Mouse (Mus musculus): ENCODE results near the gene Bysl.
"Not testable (repeated sequence)": the region's sequence is repeated elsewhere in the genome, so short reads cannot be mapped to it uniquely, and the experiment has no call there.

Gene Bysl

DNA sequence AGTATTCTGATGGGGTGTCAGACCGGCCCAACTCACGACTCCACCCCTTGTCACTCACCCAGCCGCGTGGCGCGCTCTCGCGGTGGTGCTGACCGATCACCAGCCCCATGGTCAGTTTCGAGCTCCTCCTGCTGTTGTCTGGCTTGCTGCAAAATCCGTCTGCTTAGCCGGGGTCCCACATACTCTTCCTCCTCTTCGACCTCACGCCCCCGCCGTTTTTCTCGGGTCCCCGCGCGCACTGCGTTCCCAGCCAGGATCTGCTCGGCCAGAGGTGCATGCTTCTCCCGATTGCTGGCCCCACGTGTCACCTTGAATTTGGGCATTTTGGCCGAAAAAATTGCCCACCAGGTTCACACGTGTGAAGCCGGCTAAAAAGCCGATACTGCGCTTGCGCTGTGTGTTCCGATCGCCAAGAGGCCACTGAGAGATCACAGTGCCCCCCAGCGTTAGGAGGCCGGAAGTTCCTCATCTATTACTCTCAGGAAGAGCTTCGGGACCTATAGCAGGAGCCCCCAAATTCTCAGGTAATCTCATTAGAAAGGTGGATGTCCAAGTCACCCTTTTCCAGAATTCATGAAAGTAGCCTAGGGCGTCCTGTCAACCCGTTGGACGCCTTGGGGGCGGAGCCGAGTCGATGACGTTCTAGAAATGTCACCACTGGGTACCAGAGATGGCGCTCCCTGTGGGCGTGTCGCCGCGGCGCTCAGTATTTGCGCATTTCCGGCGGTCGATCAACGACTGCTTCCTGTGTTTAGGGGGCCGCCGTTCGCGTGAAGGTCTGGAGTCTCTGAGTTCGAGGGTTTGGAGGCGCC is at the start of gene Bysl, which contains the start of the genes Med20 and Gm20517:
TSS of gene Bysl (minus strand) at position 644 of the 812 bp plus-strand sequence.
TSS of gene Med20 (plus strand) at position 734 of the 812 bp plus-strand sequence.
TSS of gene Gm20517 (plus strand) at position 741 of the 812 bp plus-strand sequence.
- in situ Hi-C loops (cut with MboI), result loop anchor here (5.0 kb wide), 1 partner anchor 76 kb away; the partner anchor contains the start of genes Frs3 and Tomm6

DNA sequence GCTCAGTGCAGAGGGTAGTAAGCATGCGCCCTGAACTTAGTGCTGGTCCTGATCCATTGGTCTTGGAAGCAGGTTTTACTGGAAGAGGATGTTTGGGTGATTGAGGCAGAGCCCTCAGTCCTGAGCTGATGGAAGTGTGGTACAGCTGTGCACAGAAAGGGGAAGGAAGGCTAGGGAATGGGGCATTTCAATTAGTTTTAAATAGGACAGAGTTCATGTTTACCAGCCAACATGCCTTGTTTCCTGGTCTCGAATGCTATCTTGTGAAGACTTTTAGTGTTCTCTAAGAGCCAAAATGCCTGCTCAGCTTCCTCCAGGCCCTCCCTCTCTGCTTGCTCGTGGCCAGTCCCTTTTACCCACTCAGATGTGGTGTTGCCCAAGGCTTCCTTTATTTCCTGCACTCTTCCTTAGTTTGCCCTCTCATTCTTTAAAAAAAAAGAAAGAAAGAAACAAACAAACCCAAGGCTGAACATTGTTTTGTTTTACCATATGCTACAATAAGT is 47.5 kb upstream of the Bysl start:
- in situ Hi-C loops (cut with MboI), result no loop called here

DNA sequence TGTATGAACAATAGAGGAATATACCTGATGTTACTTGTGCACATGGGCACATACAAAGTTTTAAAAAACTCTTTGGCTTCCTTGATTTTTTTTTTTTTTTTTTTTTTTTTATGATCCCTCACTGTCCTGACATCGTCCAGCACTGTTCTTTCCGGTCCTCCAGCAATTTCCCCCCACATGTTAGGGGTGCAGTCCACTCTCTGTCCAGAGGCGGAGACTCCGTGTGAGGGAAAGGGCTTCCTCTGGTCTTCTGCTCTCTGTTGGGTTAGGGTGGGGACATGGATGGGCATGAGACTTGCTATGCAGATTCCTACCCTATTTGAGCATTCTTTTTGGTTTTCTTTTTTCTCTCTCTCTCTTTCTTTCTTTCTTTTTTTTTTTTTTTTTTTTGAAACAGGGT is 46.6 kb upstream of the Bysl start:
- in situ Hi-C loops (cut with MboI), result no loop called here

DNA sequence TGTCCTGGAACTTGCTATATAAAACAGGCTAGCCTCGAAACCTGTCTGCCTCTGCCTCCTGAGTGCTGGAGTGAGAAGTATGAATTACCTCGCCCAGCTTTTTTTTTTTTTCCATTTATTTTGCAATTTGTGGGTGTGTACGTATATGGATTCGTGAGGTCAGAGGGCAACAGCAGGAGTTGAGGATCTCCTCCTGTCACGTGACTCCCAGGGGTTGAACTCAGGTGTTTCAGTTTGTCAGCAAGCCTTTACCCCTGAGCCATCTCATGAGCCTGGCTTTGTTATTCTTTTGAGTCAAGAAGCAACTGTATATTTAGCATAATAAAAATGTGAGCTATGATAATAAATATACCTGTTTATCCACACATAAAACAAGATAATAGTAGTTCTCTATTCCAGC is 44.4 kb upstream of the Bysl start:
- in situ Hi-C loops (cut with MboI), result no loop called here

DNA sequence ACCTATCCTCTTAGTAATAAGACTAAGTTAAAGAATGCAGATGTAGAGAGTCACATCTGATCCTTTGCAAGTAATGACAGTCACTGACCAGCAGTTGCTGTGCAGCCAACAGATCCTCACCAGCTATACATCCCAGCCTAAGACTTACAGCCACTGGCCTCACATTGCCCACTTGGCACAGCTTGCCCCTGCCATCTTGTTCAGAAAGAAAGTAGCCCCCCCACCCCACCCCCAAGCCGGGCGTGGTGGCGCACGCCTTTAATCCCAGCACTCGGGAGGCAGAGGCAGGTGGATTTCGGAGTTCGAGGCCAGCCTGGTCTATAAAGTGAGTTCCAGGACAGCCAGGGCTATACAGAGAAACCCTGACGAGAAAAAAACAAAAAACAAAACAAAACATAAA is 43.1 kb upstream of the Bysl start:
- in situ Hi-C loops (cut with MboI), result not testable (repeated sequence)

DNA sequence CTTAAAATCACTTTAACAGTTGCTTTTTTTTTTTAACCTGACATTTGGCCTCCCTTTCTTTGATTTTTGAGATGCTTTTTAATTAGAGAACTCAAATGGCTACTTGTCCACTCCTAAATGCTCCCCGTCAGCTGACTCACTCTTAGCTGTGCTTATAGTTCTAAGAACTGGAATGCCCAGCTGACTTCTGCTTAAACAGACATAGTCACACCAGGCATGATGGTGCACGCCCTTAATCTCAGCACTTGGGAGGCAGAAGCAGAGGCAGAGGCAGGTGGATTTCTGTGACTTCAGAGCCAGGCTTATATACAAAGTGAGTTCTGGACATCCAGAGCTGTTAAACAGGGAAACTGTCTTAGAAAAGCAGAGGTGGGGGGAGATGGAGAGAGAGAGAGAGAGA is 40.7 kb upstream of the Bysl start:
- in situ Hi-C loops (cut with MboI), result no loop called here

DNA sequence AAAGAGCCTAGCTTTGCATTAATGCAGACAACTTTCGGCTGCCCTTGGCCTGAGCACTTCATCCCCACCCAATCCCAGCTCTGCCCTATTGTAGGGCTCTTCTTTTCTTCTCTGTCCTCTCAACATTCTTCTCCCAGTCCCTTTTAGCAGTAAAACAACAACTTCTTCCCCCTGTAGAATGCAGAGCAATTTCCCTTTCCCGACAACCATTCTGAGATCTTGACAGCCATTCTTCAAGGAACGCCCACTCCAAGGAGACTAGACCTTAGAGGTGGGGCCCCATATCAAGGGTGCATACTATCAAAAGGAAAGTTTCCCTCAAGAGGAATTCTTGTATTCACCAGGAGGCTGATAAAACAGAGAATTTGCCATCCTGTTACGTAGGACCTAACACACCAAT is 37.7 kb upstream of the Bysl start:
- in situ Hi-C loops (cut with MboI), result no loop called here

DNA sequence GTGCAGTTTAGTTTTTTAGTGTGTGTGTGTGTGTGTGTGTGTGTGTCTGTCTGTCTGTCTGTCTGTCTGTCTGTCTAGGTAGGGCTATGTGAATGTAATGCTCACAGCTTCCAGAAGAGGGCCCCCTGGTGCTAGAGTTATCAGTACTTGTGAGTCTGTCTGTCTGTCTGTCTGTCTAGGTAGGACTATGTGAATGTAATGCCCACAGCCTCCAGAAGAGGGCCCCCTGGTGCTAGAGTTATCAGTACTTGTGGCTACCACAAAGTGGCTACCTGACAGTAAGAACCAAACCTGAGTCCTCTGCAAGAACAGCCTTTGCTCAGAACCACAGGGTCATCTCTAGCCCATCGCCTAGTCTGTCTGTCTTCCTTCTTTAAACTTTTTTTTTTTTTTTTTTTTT is 35.4 kb upstream of the Bysl start:
- in situ Hi-C loops (cut with MboI), result no loop called here

DNA sequence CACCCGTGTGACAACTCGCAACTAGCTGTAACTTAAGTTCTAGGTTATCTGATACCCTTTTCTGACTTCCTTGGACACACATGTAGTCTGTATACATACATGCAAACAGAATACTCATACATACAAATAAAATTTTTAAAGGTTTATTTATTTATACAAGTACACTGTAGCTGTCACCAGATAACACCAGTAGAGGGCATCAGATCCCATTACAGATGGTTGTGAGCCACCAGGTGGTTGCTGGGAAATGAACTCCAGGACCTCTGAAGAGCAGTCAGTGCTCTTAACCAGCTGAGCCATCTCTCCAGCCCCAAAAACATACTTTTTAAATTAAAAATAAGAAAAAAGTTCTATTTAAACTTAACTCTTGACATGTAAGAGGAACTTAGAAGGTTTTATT is 31.7 kb upstream of the Bysl start:
- in situ Hi-C loops (cut with MboI), result no loop called here

DNA sequence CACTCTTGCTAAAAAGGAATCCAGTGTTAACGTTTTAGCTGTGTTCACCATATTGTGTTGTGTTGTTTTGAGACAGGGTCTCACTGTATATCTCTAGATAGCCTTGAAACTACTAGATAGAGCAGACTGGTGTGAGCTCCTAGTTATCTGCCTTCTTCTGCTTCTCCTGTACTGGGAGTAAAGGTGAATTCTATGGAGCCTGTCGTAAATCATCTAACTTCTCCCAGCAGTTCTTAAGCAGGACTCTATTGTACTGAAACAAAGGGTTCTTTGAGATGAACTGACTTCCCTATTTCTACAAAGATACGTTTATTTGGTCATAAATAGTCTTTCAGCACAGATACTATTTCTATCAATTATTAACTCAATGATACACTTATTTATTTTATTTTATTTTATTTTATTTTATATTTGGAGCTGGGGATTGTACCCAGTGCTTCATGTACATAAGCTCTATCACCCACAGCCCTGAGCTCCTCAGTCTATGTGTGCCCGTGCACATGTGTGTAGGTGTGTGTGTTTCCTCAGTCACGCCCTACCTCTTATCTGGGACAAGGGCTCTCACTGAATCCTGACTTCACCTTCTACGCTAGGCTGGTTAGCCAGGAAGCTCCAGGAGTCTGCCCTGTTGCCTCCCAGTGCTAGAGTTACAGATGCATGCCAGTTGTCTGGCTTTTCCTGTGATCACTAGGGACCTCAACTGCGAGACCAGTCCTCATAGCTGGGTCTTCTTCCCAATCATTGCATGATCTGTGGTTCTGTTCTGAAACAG is 22.9 kb upstream of the Bysl start:
- in situ Hi-C loops (cut with MboI), result no loop called here

DNA sequence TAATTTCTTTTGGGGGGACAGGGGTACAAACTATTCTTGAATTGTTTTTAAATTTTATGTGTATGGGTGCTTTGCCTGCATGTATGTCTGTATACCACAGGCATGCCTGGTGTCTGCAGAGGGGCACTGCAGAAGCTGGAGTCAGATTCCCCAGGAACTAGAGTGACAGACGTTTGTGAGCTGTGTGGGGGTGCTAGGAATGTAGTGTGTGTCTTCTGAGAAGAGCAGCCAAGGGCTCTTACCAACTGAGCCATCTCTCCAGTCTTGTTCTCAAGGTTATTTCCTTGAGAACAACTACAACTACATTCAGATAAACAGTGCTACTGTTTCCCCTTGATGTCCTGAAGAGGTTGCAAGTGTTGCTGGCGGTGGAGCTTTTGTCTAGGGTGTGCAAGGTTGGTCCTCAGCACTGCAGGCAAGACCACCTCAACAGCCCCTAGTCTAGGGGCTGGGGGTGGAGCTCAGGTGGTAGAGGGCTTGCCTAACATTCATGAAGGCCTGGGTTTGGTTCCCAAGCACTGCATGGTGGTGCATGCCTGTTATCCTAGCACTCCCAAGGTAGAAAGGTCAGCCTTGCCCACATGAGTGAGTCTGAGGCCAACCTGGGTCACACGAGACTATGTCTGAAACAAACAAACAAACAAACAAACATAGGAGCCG is 21.0 kb upstream of the Bysl start:
- in situ Hi-C loops (cut with MboI), result no loop called here

DNA sequence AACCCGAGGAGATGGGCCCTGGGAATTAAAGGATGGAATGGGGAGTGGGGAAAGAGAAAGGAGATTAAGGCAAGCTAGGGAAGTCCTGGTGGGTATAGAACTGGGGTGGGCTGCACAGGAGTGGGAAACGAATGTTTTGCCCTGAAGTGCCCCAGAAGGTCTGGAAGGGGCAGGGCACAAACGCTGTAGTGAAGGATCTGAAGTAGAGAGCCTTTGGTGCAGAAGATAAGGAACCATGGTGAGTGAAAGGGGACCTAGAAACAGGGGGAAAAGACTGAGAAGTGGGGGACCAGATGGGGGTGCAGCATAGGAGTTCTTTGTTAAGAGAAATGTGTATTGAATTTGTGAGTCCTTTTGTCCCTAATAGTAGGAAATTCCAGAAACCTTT is 19.4 kb upstream of the Bysl start, which contains the start of gene Usp49:
TSS of gene Usp49 (plus strand) at position 13 of the 388 bp plus-strand sequence.
- in situ Hi-C loops (cut with MboI), result no loop called here

DNA sequence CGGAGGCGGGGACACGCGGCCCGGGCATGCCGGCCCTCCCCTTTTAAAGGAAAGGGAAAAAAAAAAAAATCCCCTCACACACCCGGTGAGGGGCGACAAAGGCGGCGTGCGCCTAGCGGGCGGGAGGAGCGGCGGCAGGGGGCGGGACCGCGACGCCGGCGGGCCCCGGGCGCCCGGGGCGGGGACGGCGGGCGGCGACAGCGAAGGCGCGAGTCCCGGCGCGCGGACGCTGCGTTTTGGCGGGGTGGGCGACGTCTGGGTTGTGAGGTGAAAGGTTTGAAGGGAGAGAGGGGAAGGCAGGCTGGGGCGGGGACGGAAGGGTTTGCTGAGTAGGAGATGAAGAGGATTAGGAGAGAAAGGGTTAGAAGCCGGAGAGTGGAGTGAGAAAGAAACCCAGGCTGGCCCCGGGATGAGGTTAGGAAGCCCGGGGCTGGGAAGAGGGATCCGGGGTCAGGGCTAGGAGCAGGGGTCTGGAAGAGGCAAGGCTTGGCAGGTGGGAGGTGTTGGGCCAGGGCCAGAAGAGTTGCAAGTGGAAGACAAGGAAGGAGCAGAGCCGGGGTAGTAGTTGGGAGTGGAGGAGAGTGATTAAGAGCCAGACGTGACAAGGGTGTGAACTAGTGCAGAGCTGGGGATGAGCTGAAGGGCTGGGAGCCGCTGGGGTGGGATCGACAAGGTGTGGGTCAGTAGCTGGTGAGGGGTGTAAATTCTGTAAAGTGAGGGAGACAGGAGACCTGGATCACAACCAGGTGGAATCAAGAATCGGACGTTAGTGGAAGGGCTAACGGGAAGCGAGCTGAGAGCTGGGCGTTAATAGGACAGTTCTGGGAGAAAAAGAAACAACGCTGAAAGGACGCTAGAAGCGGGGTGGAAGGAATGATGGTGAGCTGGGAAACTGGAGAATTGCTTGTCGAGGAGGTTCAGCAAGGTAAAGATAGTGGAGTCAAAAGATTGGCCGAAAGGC is 18.7 kb upstream of the Bysl start:
- in situ Hi-C loops (cut with MboI), result no loop called here

DNA sequence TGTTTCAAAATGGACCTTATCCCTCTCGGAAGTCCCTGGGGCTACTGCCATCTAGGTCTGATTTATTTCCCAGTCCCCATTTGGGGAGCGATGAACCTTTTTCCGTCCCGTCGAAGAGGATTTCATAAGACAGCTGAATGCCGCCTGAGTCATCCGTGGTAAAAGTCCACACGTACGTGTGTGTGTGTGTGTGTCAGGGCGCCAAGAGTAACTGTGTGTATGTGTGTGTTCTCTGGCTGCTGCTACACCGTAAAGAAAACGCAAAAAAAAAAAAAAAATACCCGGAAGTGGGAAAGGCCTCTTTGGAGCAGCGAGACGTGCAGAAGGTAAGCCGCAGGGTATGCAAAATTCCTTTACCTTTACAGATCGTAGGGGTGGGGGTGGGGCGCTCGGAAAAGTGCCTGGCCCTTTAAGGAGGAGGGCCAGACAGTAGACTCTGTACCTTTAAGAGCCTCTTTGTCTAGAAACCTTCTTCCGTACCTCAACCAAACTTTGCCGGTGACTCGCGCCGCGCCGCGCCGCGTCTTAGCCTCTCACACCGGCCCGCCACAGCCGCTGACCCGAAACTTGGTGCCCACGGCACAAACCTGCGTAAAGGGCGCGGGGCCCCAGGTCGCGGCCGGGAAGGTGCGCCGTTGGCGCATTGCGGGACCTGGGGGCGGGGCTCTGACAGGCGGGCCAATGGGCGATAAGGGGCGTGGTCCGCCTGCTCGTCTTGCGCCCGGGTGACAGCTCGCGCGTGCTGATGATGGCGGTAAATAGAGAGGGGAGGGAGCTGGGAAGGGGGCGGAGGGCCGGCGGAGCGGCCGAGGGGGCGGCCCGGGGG is 17.8 kb upstream of the Bysl start:
- in situ Hi-C loops (cut with MboI), result no loop called here

DNA sequence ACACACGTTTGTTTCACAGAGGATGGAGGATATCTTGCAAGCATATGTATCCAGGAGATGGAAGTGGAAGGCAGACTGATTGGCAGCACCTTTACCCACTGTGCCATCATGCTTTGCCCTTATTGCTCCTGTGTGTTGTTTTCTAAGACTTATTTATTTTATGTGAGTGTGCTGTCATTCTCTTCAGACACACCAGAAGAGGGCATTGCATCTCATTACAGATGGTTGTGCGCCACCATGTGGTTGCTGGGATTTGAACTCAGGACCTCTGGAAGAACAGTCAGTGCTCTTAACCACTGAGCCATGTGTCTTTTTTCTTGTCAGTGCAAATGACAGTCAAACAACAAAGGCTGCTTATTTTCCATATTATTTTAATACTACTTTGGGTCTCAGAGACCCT is 16.5 kb upstream of the Bysl start:
- in situ Hi-C loops (cut with MboI), result no loop called here

DNA sequence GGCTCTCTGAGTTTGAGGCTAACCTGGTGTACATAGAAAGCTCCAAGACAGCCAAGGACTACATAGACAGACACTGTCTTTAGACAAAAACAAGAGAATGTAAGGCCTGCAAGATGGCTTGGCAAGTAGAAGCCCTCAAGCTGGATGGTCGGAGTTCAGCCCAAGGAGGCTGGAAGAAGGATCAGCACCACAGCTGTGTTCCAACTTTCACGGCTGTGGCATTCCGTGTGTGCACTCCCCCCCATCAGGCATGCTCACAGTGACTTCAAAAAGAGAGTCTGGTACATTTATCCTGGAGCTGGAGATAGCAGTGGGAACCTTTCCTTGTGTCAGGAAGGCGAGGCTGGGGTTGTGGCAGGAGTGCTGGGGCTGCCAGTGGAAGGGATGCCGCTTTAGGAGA is 14.7 kb upstream of the Bysl start:
- in situ Hi-C loops (cut with MboI), result no loop called here

DNA sequence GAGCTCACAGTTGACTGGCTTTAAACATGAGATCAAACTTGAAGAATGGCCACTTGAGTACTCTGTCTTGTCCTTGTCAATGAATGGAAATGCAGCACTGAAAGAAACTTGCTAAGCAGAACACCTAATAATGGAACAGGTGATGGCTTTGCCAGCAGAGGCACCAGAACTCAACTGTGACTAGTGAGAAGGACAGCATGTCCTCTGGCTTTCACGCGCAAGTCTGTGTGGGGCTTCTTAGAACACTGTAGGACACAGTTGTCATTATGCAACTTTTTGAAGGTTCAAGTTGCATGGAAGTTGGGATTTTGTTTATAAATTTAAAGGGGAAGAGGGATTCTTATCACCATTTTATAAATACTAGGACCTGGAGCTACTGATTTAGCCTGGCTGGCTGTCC is 13.8 kb upstream of the Bysl start:
- in situ Hi-C loops (cut with MboI), result no loop called here

DNA sequence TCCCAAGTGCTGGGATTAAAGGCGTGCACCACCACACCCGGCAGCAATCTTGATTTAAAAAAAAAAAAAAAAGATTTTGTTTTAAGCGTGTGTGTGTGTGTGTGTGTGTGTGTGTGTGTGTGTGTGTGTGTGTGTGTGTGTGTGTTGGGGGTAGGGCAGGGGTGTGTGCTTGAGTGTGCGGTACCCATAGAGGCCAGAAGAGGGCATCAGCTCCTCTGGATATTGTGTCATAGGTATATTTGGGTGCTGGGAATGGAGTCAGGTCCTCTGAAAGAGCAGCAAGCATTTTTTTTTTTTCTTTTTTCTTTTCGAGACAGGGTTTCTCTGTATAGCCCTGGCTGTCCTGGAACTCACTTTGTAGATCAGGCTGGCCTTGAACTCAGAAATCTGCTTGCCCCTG is 13.3 kb upstream of the Bysl start:
- in situ Hi-C loops (cut with MboI), result not testable (repeated sequence)

DNA sequence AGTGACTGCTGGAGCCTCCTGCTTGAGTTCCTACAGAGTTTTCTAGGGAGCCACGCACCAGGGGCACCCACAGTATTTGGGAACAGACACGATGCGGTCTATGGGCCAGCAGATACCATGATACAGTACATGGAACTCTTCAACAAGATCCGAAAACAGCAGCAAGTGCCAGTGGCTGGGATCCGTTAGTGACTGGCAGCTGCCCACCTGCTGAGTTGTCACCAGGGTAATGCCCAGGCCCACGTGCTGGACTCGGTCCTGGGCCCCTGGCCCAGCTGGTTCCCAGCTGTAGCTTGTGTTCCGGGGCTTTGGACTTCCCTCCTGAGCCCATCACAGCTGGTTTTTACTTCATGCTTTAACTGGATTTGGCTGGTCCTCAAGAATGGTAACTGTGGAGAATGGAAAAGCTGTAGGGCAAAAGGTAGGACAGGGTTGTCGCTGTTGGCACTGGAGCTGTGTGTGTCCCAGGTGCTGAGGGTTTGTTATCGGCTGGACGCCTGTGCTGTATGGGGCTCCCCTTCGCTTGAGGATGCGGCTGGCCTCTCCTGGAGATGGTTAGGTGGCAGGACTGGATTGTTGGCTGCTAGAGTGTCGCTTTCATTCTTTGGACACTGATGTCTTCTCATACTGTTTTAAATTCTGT is 11.7 kb upstream of the Bysl start:
- in situ Hi-C loops (cut with MboI), result no loop called here

Measured in mature B cell (primary cell).